Mouse (Mus musculus) forebrain, embryonic 13.5 days (tissue): ENCODE measurements around the gene Slc30a2. TPM values are rescaled to one million over a fixed set of nuclear protein-coding genes. Genes with fewer than 3 reads are reported as not detected.
"Not testable (repeated sequence)": the region's sequence is repeated elsewhere in the genome, so short reads cannot be mapped to it uniquely, and the experiment has no call there.

Experiments used
- ATAC-seq: fragments of 200-750 bp; cut with Nextera tagmentation; 2 replicates; pipeline ENCODE4 v1.8.0; 2017
- H3K27ac ChIP-seq: fragments of 300-500 bp; sonication (generic); 2 replicates; pipeline ENCODE4 v1.5.1; 2015; ENCODE audit warnings: inconsistent platforms, mild to moderate bottlenecking, moderate library complexity
- H3K27me3 ChIP-seq: fragments of 300-500 bp; sonication (generic); 2 replicates; pipeline ENCODE4 v1.6.1; 2015; ENCODE audit warnings: mild to moderate bottlenecking, inconsistent platforms
- H3K36me3 ChIP-seq: fragments of 300-500 bp; sonication (generic); 2 replicates; pipeline ENCODE4 v1.6.1; 2015; ENCODE audit warnings: mild to moderate bottlenecking, inconsistent platforms; ENCODE audit not compliant: poor library complexity, severe bottlenecking
- H3K4me1 ChIP-seq: fragments of 300-500 bp; sonication (generic); 2 replicates; pipeline ENCODE4 v1.6.1; 2015; ENCODE audit warnings: inconsistent platforms
- H3K4me2 ChIP-seq: fragments of 300-500 bp; sonication (generic); 2 replicates; pipeline ENCODE4 v1.6.1; 2015; ENCODE audit warnings: inconsistent platforms, mild to moderate bottlenecking, moderate library complexity
- H3K4me3 ChIP-seq: fragments of 300-500 bp; sonication (generic); 2 replicates; pipeline ENCODE4 v1.5.1; 2015; ENCODE audit warnings: mild to moderate bottlenecking, inconsistent platforms
- H3K9ac ChIP-seq: fragments of 300-500 bp; sonication (generic); 2 replicates; pipeline ENCODE4 v1.6.1; 2015; ENCODE audit warnings: mild to moderate bottlenecking, inconsistent platforms
- H3K9me3 ChIP-seq: fragments of 300-500 bp; sonication (generic); replicated peaks from 2 replicates; pipeline ENCODE4 v1.6.1; 2016; ENCODE audit warnings: inconsistent platforms
- WGBS: fragments of 180-500 bp; shearing (Covaris S2); methylation state at CpG from one replicate; pipeline ENCODE4 v1.1.7; 2015; 5-methylcytosine and 5-hydroxymethylcytosine counted together
- polyA plus RNA-seq: library from polyadenylated mRNA; unstranded; fragments of >200 nt; fragmentation: Nextera tagmentation; extraction: Ambion mirVana; gene quantifications from 2 replicates; pipeline ENCODE4 v1.2.1, GENCODE M21; 2015

Gene Slc30a2
- polyA plus RNA-seq, 1 experiment from 2014 or later = not detected

DNA sequence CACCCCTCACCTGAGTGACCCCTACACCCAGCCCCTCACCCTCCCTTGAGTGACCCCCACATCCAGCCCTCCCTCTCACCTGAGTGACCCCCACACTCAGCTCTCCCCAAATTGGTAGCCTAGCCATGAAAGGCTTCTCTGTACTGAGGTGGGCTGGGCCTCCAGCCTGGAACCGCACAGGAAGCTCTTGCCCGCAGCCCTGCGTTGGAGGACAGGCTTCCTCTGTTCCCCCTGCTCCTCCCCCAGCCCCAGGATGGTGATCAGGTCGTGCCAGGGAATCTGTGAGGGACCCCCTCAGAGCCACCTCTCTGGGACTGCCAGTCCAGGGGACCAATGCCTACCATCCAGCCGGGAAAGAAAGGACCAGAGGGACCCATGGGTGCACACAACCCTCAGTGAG is 22.3 kb downstream of the Slc30a2 start:
- no peak overlapping the region for H3K4me3 ChIP-seq
- H3K9me3 ChIP-seq = no peaks in the 10 kb centered on the region
- H3K27ac ChIP-seq = no peak overlapping the region
- no peaks in the 10 kb centered on the region for H3K4me1 ChIP-seq
- H3K4me2 ChIP-seq = no peak overlapping the region
- peaks cover 48% of the 10 kb centered on the region for H3K27me3 ChIP-seq
- H3K36me3 ChIP-seq = no peaks in the 10 kb centered on the region
- ATAC-seq = no peak
- H3K9ac ChIP-seq = no peak overlapping the region
- 42% methylated on average over 5 of the region's 5 CpGs for WGBS

DNA sequence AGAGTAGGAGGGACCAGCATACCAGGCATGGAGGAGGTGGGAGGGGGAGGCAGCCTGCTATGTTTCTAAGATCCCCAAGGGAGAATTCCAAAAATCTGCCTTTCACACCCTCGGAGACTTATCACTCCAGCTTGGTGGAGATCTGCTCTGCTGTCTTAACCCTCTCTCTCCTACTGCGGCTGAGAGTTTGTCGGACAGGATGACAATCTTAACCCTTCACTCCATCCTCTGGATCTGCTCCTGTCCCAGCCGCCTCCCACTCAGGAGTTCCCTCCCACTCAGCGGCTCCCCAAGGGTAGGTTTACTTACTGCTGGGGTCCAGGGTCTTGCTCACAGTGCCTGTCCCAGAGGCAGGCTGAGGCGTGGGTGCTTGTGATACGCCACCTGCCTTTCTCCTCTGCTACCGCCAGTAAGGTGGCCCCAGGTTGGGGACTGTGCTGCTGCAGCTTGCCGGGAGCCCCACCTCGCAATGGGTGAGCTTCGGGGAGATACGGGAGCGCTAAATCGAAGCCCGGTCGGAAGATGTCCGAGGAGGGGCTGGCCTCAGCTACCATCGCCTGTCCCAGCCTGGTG is 27.8 kb downstream of the Slc30a2 start:
- H3K36me3 ChIP-seq = no peaks in the 10 kb centered on the region
- peak overlapping the region; percentile 45 for H3K4me3 ChIP-seq
- H3K27me3 ChIP-seq = peaks cover 56% of the 10 kb centered on the region
- H3K4me1 ChIP-seq = peaks cover 18% of the 10 kb centered on the region
- peak overlapping the region; percentile 78 for H3K4me2 ChIP-seq
- peak overlapping the region; percentile 30; the same call in 1 of the 2 replicates for H3K9ac ChIP-seq
- H3K9me3 ChIP-seq = no peaks in the 10 kb centered on the region
- 1% methylated on average over 18 of the region's 18 CpGs for WGBS
- no peak overlapping the region for H3K27ac ChIP-seq
- ATAC-seq = no peak

DNA sequence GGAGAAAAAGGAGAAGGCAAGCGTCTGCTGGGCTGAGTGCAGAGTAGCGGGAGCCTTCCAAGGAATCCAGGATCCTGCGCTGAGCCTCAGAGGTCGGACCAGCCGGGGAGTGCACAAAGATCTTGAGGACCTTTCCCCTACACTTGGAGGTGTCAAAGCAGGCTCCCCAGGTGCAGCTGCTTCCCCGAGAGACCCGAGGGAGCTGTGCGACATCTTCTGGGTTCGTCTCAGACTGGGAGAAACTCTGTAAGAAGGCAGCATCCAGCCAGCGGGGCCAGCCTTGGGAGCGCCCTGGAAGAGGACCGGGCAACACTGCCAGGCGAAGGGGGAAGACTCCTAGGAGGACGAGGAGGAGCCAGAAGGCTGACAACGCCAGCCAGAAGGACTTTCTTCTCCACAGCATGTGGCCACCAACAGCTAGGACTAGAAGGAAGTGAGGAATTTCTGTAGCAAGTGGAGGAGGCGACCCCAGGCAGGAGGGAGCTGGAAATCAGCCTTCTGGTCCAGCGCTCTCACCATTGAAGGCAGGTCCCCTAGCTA is 28.4 kb downstream of the Slc30a2 start:
- Histone ChIP-seq H3K27ac (no peak overlapping the region), H3K9ac (peak overlapping the region; percentile 30; the same call in 1 of the 2 replicates), H3K9me3 (no peaks in the 10 kb centered on the region), H3K27me3 (peaks cover 51% of the 10 kb centered on the region), H3K4me3 (peak overlapping the region; percentile 45), H3K36me3 (no peaks in the 10 kb centered on the region), H3K4me2 (peak overlapping the region; percentile 78), H3K4me1 (peaks cover 18% of the 10 kb centered on the region)
- under 1% methylated on average over 17 of the region's 17 CpGs for WGBS
- no peak for ATAC-seq

DNA sequence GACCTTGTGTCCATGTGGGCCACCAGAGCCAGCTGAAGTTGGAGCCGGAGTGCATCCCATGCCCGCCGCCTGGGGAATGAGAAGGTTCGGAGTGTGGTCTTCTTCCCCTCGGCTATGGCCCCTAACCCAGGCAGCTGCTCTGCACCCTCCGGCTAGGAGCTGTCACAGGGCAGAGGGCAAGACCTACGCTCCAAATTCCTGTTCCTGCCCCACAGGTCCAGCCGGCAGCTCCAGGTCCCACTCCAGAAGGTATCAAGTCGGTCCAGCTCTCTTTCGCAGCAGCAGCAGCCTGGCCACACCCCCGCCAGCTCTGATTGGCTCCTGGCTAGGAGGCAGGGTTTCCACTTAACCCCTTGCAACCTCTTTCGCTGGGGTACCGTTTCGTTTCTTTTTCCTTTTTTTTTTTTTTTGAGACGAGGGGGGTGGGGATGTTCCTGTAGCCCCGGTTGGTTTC is 29.3 kb downstream of the Slc30a2 start:
- Histone ChIP-seq H3K9ac (peak overlapping the region; percentile 45), H3K4me2 (peak overlapping the region; percentile 78), H3K9me3 (no peaks in the 10 kb centered on the region), H3K27me3 (peaks cover 51% of the 10 kb centered on the region), H3K4me1 (peaks cover 18% of the 10 kb centered on the region), H3K4me3 (peak overlapping the region; percentile 45), H3K36me3 (no peaks in the 10 kb centered on the region), H3K27ac (no peak overlapping the region)
- under 1% methylated on average over 16 of the region's 16 CpGs for WGBS
- ATAC-seq = peak; percentile 89

DNA sequence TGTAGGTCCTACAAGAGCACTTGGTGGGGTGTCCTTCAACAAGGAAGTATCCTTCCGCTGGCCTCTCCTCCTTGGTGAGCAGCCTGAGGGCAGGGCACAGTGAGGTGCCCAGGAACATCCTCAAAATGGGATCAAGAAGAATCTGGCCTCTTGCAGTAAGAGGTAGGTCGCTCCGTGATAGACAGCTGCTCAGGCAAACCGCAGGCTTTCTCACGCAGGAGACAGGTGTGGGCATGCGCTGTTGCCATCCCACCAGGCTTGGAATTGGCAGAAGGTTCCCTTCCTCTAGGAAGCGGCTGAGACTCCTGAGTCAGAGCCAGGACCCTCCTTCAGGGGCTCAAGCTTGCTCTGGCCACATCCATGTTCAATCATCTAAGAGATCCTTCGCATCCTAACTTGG is 30.3 kb downstream of the Slc30a2 start:
- Histone ChIP-seq H3K4me2 (no peak overlapping the region), H3K27ac (no peak overlapping the region), H3K4me3 (no peak overlapping the region), H3K9me3 (no peaks in the 10 kb centered on the region), H3K9ac (no peak overlapping the region), H3K4me1 (peaks cover 18% of the 10 kb centered on the region), H3K27me3 (peaks cover 45% of the 10 kb centered on the region), H3K36me3 (no peaks in the 10 kb centered on the region)
- 82% methylated on average over 8 of the region's 8 CpGs for WGBS
- ATAC-seq = no peak

DNA sequence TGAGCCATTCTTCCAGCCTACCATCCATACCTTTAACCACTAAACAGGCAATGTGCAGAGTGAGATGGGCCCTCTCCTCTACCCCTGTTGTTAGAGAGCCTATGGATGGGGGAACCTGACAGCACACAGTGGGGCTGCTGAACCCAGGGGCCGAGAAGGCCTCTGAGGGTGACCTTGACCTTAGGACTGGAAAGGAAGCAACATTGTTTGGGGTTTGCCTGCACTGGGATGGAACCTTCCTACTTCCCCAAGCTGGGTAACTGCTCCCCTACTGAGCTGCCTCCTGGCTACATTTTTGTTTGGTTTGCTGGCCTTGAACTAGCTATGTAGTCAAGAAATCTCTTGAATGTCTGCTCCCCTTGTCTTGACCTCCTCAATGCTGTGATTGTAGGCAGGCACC is 31.3 kb downstream of the Slc30a2 start:
- Histone ChIP-seq H3K4me3 (no peak overlapping the region), H3K36me3 (no peaks in the 10 kb centered on the region), H3K4me2 (no peak overlapping the region), H3K27ac (no peak overlapping the region), H3K9me3 (no peaks in the 10 kb centered on the region), H3K9ac (no peak overlapping the region), H3K4me1 (peaks cover 18% of the 10 kb centered on the region), H3K27me3 (peaks cover 35% of the 10 kb centered on the region)
- 61% methylated on average over 1 of the region's 1 CpGs for WGBS
- ATAC-seq = no peak

DNA sequence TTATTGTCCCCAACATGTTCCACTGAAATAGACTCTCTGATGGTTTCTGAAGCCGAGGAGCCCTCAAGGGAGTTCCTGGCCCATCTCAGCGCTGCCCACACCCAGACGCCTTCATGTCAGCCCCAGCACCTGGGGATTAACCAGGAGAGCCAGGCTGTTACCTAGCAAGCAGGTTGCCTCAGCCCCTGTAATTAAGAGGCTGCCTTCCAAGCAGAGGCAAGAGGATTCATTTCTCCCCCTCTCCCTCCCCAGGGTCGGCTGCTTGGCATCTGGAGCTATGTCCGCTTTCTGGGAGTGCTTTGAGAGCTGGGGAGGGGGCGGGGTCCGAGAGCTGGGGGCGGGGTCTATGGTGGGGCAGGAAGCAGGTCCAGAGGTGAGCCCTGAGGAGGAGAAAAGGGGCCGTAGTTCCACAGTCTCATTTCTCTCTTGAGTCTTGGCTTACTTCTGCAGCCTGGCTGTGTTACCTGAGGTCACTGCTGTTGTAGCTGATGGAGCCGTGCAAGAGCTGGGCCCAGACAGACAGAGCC is 35.2 kb downstream of the Slc30a2 start:
- Histone ChIP-seq H3K4me1 (no peaks in the 10 kb centered on the region), H3K4me3 (no peak overlapping the region), H3K9me3 (no peaks in the 10 kb centered on the region), H3K9ac (no peak overlapping the region), H3K27me3 (peaks cover 4% of the 10 kb centered on the region; the same call in 1 of the 2 replicates), H3K36me3 (no peaks in the 10 kb centered on the region), H3K27ac (no peak overlapping the region), H3K4me2 (no peak overlapping the region)
- WGBS = 48% methylated on average over 8 of the region's 10 CpGs
- ATAC-seq = no peak

DNA sequence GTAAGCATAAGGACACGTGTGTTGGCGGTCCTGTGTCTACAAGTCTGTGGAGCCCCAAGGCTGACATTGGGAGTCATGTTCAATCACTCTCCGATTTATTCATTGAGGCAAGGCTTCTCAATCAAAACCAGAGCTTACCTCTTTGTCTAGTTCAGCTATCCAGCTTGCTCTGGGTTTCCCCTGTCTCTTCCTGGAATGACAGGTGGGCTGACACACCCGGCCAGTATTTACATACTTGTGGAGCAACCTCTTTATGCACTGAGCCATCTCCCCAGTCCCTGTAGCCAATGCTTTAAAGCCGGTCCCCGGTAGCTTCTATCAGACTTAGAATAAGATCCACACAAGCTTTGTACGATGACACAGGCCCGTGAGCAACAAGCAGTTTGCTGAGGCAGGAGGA is 36.5 kb downstream of the Slc30a2 start:
- no peaks in the 10 kb centered on the region for H3K9me3 ChIP-seq
- 83% methylated on average over 8 of the region's 8 CpGs for WGBS
- no peaks in the 10 kb centered on the region for H3K27me3 ChIP-seq
- ATAC-seq = no peak
- no peak overlapping the region for H3K27ac ChIP-seq
- H3K36me3 ChIP-seq = no peaks in the 10 kb centered on the region
- no peak overlapping the region for H3K9ac ChIP-seq
- no peak overlapping the region for H3K4me3 ChIP-seq
- H3K4me1 ChIP-seq = no peaks in the 10 kb centered on the region
- no peak overlapping the region for H3K4me2 ChIP-seq

DNA sequence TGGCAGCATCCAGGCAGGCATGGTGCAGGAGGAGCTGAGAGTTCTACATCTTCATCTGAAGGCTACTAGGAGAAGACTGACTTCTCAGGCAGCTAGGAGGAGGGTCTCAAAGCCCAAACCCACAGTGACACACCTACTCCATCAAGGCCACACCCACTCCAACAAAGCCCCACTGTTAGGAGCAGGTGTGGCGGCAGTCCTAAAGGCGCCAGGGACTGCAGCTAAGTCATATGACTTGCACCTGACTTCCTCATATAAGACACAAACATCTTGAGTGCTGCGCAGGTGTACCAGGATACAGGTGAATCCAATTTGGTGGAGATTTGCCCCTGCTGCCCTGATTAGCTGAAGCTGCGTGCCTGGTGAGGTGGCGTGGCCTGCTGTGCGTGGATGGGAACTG is 40.8 kb downstream of the Slc30a2 start, which contains the start of gene Extl1:
Gene Extl1 (minus strand): TSS at position 101 of the 400 bp plus-strand sequence.
- H3K27me3 ChIP-seq, H3K9me3 ChIP-seq, H3K36me3 ChIP-seq, ATAC-seq, H3K9ac ChIP-seq, H3K27ac ChIP-seq, H3K4me3 ChIP-seq, H3K4me1 ChIP-seq, H3K4me2 ChIP-seq: not testable (repeated sequence)
- 100% methylated on average over 2 of the region's 6 CpGs for WGBS

DNA sequence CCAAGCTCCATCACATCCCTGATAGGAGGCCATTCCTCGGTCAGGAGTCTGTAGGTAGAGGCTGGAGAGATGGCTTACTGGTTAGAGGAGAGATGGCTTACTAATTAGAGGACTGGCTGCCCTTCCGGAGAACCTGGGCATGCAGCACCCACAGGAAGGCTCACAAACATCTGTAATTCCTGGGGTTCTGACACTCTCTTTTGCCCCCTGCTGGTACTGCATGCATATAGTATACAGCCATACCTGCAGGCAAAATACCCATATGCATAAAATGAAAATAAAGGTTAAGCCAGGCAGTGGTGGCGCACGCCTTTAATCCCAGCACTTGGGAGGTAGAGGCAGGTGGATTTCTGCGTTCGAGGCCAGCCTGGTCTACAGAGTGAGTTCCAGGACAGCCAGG is 44.3 kb downstream of the Slc30a2 start:
- Histone ChIP-seq H3K36me3 (no peaks in the 10 kb centered on the region), H3K4me1 (peaks cover under 1% of the 10 kb centered on the region; the same call in 1 of the 2 replicates)
- 71% methylated on average over 6 of the region's 6 CpGs for WGBS

DNA sequence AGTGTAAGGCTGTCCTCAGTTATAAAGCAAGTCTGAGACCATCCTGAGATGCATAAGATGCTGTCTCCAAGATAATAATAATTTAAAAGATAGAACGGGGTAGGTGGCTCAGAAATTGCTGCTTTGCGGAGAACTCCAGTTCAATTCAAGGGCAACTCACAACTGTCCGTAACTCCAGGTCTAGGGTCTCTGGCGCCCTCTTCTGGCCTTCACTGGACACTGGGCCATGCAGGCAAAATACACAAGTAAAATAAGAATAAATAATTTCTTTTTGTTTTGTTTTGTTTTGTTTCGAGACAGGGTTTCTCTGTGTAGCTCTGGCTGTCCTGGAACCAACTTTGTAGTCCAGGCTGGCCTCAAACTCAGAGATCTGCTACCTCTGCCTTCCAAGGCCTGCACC is 45.4 kb downstream of the Slc30a2 start:
- H3K4me2 ChIP-seq = no peak overlapping the region
- no peak overlapping the region for H3K27ac ChIP-seq
- no peak for ATAC-seq
- 19% methylated on average over 5 of the region's 5 CpGs for WGBS
- peaks cover 8% of the 10 kb centered on the region for H3K4me1 ChIP-seq
- H3K4me3 ChIP-seq = no peak overlapping the region
- no peaks in the 10 kb centered on the region; the same call in 1 of the 2 replicates for H3K9me3 ChIP-seq
- no peaks in the 10 kb centered on the region for H3K36me3 ChIP-seq
- H3K27me3 ChIP-seq = no peaks in the 10 kb centered on the region
- H3K9ac ChIP-seq = no peak overlapping the region

More for the DNA sequence above, 44.3 kb downstream of the Slc30a2 start:
- Histone ChIP-seq H3K4me2 (no peak overlapping the region), H3K27me3 (no peaks in the 10 kb centered on the region), H3K4me3 (no peak overlapping the region), H3K27ac (no peak overlapping the region), H3K9me3 (no peaks in the 10 kb centered on the region; the same call in 1 of the 2 replicates), H3K9ac (no peak overlapping the region)
- ATAC-seq = no peak

DNA sequence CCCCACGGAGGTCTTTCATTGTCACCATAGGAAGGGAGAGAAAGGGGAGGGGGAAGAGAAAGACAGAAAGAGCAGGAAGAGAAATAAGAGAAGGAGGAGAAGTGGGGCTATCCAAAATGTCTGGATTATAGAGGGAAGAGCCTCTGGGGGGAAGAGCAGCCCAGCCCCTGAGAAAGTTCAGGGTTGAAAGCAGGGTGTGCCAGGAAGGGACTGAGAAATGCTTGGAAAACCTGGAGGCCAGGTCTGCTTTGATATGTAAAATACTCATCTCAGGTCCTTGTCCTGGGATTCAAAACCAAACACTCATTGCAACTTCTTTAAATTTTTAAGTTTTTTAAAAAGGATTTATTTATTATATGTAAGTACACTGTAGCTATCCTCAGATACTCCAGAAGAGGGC is 48.7 kb downstream of the Slc30a2 start:
- WGBS = 85% methylated on average over 1 of the region's 1 CpGs

More for the DNA sequence above, 48.7 kb downstream of the Slc30a2 start:
- Histone ChIP-seq H3K4me2 (no peak overlapping the region), H3K36me3 (no peaks in the 10 kb centered on the region), H3K27ac (no peak overlapping the region), H3K27me3 (no peaks in the 10 kb centered on the region), H3K9ac (no peak overlapping the region), H3K4me1 (peaks cover 11% of the 10 kb centered on the region), H3K4me3 (no peak overlapping the region), H3K9me3 (no peaks in the 10 kb centered on the region; the same call in 1 of the 2 replicates)
- no peak for ATAC-seq
